ENCODE assay signal across 24 mouse cellular contexts in genomic region chr14:121534501-121534900, GRCm38 (mm10). TPM values are rescaled to one million over a fixed set of nuclear protein-coding genes. Genes with fewer than 3 reads are reported as not detected.
DNase-seq lines count a peak whose midpoint lies in the region; ATAC-seq lines count a peak whose summit lies in the region.
"Had no signal": no experiment of that assay in that cellular context is flagged by ENCODE, and none has a peak within 500 bp of the region (broad histone marks: within the 10 kb centered on the region; RNA-seq: fewer than 3 reads in every experiment).

No protein-coding gene starts in this region.

- no peaks in the 10 kb centered on the region for H3K27me3 ChIP-seq in forebrain, embryonic 11.5 days (ENCODE audit: control insufficient read depth, insufficient read depth, low read length)
- no peaks in the 10 kb centered on the region for H3K27me3 ChIP-seq in forebrain, embryonic 16.5 days (replicated peaks; ENCODE audit: control insufficient read depth, insufficient read depth, low read length)
- no peaks in the 10 kb centered on the region; the same call in 1 of the 2 replicates for H3K27me3 ChIP-seq in liver, embryonic 11.5 days (replicated peaks; ENCODE audit: control insufficient read depth, insufficient read depth, low read length)
- H3K27me3 ChIP-seq: CH12.LX, Patski had no signal

- no peak for ATAC-seq in forebrain, embryonic 11.5 days (replicated peaks; ENCODE audit: low FRiP score)
- no peak for ATAC-seq in forebrain, embryonic 16.5 days
- ATAC-seq in liver, embryonic 11.5 days (replicated peaks; ENCODE audit: low FRiP score) = no peak
- ATAC-seq: activated CD4-positive, CD25-positive, alpha-beta regulatory T cell, adult 4 months; CD4-positive, CD25-positive, alpha-beta regulatory T cell, adult 4 months; Patski had no signal

- WGBS in forebrain, embryonic 11.5 days = 89% methylated on average over 3 of the region's 3 CpGs
- 87% methylated on average over 3 of the region's 3 CpGs for WGBS in forebrain, embryonic 16.5 days
- WGBS in liver, embryonic 11.5 days = 66% methylated on average over 3 of the region's 3 CpGs

- H3K9me3 ChIP-seq in forebrain, embryonic 11.5 days (ENCODE audit: control insufficient read depth, low read length) = no peaks in the 10 kb centered on the region
- H3K9me3 ChIP-seq in forebrain, embryonic 16.5 days (ENCODE audit: control insufficient read depth, low read length) = no peaks in the 10 kb centered on the region
- no peaks in the 10 kb centered on the region for H3K9me3 ChIP-seq in liver, embryonic 11.5 days (ENCODE audit: control insufficient read depth, low read length)
- H3K9me3 ChIP-seq: G1E had no signal

- H3K9ac ChIP-seq in forebrain, embryonic 11.5 days (ENCODE audit: low read length) = no peak overlapping the region
- H3K9ac ChIP-seq in forebrain, embryonic 16.5 days (replicated peaks; ENCODE audit: low read depth, low read length) = no peak overlapping the region
- no peak overlapping the region for H3K9ac ChIP-seq in liver, embryonic 11.5 days (ENCODE audit: low read depth, low read length)

- H3K4me3 ChIP-seq in forebrain, embryonic 11.5 days (ENCODE audit: low read depth, low read length) = no peak overlapping the region
- no peak overlapping the region for H3K4me3 ChIP-seq in forebrain, embryonic 16.5 days (replicated peaks; ENCODE audit: low read length)
- no peak overlapping the region for H3K4me3 ChIP-seq in liver, embryonic 11.5 days (ENCODE audit: low read depth, low read length)

- DNase-seq in adrenal gland, adult 8-10 months = peak; percentile 23
- no peak for DNase-seq in adrenal gland, postnatal 14 days
- DNase-seq in forebrain, embryonic 11.5 days (ENCODE audit: low spot score) = peak; percentile 10
- DNase-seq in fat pad, adult 2 months (ENCODE audit: extremely low read depth, low read depth, low spot score) = peak; percentile 96
- DNase-seq in gonadal fat pad, adult 2 months (ENCODE audit: low read depth) = peak; percentile 96
- DNase-seq in liver, embryonic 11.5 days (ENCODE audit: low spot score) = no peak
- DNase-seq in right cerebral cortex, adult 2 months (ENCODE audit: low spot score in 2 of 2) = no peak
- DNase-seq: adrenal gland, adult 2 months; adrenal gland, postnatal 10 days; adrenal gland, postnatal 25 days; adrenal gland, postnatal 36 days; B cell, adult 2 months; cerebellum, adult 11 months; cerebellum, adult 11-12 months; cerebellum, adult 18-20 months; cerebellum, adult 2 months had no signal

- no peak overlapping the region for H3K27ac ChIP-seq in forebrain, embryonic 11.5 days (ENCODE audit: low read depth, low read length)
- no peak overlapping the region for H3K27ac ChIP-seq in forebrain, embryonic 16.5 days (ENCODE audit: low read length)
- H3K27ac ChIP-seq in liver, embryonic 11.5 days (ENCODE audit: low read depth, low read length) = no peak overlapping the region

- H3K4me2 ChIP-seq in forebrain, embryonic 11.5 days (ENCODE audit: low read depth, low read length, severe bottlenecking) = no peak overlapping the region
- H3K4me2 ChIP-seq in forebrain, embryonic 16.5 days (ENCODE audit: low read length) = no peak overlapping the region
- H3K4me2 ChIP-seq in liver, embryonic 11.5 days = no peak overlapping the region

- no peaks in the 10 kb centered on the region for H3K4me1 ChIP-seq in forebrain, embryonic 11.5 days (replicated peaks; ENCODE audit: control insufficient read depth, insufficient read depth, low read length)
- H3K4me1 ChIP-seq in forebrain, embryonic 16.5 days (replicated peaks; ENCODE audit: control insufficient read depth, insufficient read depth, low read length) = no peaks in the 10 kb centered on the region
- H3K4me1 ChIP-seq in liver, embryonic 11.5 days (replicated peaks; ENCODE audit: control insufficient read depth, insufficient read depth, low read length) = no peaks in the 10 kb centered on the region

- H3K36me3 ChIP-seq in forebrain, embryonic 11.5 days (ENCODE audit: control insufficient read depth, insufficient read depth, low read length) = no peaks in the 10 kb centered on the region; the same call in 1 of the 2 replicates
- no peaks in the 10 kb centered on the region; the same call in 1 of the 2 replicates for H3K36me3 ChIP-seq in forebrain, embryonic 16.5 days (ENCODE audit: control insufficient read depth, insufficient read depth)
- H3K36me3 ChIP-seq in liver, embryonic 11.5 days (ENCODE audit: control insufficient read depth, insufficient read depth, low read length) = no peaks in the 10 kb centered on the region
- H3K36me3 ChIP-seq: G1E had no signal

RNA-seq across cellular contexts. Expression of gene Slc15a1, which starts 29.4 kb away (rescaled TPM):
- total RNA-seq in adrenal gland, adult 8-10 months (2022) = under 1 TPM in 2 of 4 experiments, not detected in 2; 0.14 to 0.20 TPM
- 0.22 and 0.23 TPM in 2 replicates for total RNA-seq in adrenal gland, postnatal 14 days (2021)
- not detected in 2 replicates for polyA plus RNA-seq in forebrain, embryonic 11.5 days (2014; fragmentation: Nextera tagmentation; extraction: Ambion mirVana)
- polyA plus RNA-seq in forebrain, embryonic 16.5 days (2015; fragmentation: Nextera tagmentation; extraction: Ambion mirVana) = 0.17 TPM in 1 of 2 replicates, not detected in the other
- 0.26 and 0.27 TPM in 2 replicates for polyA plus RNA-seq in gonadal fat pad, adult 2 months (2012; rRNA removed)
- 0.10 TPM in 1 of 2 replicates, not detected in the other for polyA plus RNA-seq in liver, embryonic 11.5 days (2014; fragmentation: Nextera tagmentation; extraction: Ambion mirVana)
- total RNA-seq: adrenal gland, postnatal 25 days; adrenal gland, postnatal 36 days; MEL had no signal
- polyA plus RNA-seq: C2C12; cerebellum, adult 2 months; G1E had no signal

Comparison
In these comparisons a context has a peak if more than half of its experiments do, and no peak if none do; other contexts are left out.
1. DNase-seq: peak in adrenal gland, adult 8-10 months (single experiment), forebrain, embryonic 11.5 days (single experiment), fat pad, adult 2 months (single experiment) and gonadal fat pad, adult 2 months (single experiment); none in adrenal gland, postnatal 14 days (single experiment), liver, embryonic 11.5 days (single experiment) and right cerebral cortex, adult 2 months (0 of 2).